Mouse (Mus musculus): ENCODE data around the gene Fcna.

The Fcna gene

DNA sequence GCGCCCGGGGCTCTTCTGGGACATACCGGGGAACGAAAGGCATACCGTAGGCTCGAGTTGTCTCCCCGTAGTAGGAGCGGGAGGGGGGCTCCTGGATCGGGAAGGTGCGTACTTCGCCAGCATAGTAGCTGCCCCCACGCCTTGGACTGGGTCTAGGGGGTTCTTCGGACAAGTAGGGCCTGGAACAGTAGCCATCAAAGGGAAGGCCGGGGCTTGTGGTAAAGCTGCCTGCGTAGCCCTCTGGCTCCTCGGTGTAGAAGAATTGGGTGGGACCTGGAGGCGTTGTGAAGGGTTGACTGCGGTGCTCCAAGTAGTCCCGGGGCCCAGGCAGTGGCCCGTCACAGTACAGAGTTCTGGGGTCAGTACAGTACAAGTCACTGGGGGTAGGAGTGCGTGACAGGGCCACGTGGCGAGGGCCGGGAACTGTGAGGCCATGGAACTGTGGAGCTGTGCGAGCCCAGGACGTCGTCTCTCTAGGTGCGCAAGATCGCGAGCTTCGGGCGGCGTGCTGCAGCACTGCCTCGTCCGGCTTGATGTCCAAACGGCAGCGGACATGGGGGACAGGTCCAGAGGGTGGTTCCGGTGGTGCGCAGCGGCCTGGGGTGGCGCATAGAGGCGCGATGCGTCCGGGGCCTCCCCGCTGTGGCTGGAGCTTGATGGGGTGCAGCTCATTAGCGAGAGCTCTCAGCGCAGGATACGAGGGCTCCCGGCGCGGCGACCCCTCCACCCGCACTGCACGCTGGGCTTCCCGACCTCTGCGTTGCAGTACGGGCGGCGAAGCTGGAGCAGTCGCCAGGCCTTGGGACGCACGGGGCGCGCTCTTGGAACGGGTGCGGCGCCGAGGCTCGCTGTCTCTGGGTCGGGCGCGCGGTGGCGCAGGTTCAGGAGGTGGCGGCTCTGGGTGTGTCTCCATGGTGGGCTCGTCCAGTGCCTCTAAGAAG is 48.8 kb downstream of the Fcna start:
- DNase-seq (ENCODE audit: low read depth, low spot score): no peak

DNA sequence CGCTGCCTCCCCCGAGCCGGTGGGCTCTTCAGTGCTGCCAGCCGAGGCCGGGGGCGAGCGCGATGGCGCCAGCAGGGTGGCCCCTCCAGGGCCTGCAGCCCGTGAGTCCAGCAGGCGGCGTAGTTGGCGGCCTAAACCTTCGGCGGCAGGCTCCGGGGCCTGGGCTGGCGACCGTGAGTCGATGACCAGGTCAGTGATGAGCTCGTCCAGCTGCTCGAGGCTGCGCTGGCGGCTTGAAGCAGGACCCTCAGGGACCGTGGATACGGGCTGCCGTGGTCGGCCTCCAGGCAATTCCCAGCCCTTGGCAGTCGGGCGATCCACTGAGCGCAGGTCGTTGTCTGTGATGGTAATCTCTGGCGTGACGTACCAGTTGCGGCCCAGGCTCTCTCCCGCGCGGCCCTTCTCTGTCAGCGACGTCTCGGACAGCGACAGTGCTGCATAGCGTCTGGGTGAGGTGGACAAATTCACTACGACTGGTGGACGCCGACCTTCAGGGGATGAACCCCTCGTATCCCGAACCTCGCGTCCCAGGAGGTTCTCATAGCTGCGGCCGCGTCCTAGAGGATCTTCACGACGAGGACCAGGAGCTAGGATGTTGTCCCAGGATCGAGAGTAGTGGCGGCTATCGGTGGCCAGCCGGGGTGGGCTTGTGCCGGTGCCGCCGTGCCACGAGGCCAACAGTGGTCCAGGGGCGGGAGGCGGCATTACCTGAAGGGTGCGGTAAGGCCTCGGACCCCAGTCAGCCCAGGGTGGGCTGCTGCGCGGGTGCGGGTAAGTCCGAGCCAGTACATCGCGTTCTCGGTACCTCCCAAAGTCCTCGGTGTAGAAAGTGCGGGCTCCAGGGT is 49.7 kb downstream of the Fcna start:
- no peak for DNase-seq (ENCODE audit: low read depth, low spot score)

DNA sequence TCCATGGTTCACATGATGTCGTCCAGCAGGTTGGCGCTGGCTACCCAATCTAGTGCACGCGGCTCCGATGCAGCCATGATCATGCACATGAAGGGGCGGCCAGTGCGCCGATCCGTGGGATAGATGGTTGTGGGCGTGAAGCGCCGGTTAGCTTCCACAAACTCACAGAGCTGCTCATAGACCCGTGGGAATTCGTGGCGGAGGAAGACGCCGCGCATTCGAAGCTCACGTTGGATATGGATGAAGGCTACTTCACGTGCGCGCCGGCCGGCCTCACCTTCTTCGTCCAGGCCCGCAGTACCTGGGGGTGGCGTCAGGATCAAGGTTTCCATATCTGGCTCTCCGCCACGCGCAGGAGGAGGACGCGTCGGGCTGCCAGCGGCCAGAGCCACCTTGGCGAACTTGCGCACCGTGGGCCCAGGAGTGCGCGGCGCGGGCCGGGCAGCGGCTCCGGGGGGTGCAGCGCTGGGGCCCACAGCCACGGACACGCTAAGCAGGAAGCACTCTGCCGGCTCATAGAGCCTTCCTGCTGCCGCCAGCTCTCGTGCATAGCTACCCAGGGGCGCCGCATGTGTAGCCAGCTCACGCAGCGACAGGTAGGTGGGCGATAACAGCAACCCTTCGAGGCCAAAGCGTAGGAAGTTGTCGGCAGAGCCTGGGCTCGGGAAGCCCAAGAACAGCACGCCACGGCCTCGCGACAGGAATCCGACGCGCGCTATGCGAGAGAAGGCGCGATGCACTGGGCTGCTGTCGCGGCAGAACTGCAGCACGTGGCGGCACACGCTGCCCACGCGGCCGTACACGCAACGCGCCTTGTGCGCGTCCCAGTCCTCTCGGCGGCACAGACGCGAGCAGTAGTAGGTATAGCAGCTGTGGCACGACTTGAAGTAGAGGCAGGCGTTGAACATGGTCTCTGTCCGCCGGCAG is 50.6 kb downstream of the Fcna start:
- no peak for DNase-seq (ENCODE audit: low read depth, low spot score)

DNA sequence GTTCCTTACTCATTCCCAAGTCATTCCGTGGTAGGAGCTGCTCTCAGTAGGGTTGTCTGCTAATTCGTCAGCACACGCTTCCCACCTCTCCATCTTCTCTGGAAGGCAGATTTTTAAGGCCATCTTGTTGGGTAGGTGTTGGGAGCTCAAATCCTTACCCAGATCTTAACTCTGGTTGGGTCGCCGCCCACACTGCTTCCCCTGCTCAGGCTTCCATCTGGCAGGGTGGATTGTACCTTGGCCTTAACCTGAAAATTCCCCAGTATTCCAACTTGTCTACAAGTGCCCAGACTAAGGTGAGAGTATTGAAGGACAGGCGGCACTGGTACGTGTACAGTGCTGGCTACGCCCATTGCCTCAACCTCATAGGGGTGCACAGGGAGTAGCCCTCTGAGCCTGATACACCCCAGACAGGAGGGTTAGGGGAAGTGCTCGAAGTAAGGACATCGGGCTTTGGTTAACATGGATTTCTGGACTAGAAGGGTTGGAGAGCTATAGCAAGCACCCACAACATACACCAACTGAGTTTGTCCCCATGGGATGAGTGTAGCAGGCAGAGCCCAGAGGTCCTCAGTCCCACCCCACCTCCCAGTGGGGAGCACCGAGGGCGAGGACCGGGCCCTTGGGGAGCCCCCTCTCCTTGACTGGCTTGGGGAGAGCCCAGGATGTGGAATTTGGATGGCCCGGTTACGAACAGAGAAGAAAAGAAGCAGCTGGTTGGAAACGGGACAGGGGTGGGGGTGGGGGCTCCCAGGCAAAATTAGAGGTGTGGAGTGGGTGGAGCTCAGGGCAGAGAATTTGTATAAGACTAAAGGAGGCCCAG is 51.6 kb downstream of the Fcna start:
- DNase-seq (ENCODE audit: low read depth, low spot score): peak; percentile 71

DNA sequence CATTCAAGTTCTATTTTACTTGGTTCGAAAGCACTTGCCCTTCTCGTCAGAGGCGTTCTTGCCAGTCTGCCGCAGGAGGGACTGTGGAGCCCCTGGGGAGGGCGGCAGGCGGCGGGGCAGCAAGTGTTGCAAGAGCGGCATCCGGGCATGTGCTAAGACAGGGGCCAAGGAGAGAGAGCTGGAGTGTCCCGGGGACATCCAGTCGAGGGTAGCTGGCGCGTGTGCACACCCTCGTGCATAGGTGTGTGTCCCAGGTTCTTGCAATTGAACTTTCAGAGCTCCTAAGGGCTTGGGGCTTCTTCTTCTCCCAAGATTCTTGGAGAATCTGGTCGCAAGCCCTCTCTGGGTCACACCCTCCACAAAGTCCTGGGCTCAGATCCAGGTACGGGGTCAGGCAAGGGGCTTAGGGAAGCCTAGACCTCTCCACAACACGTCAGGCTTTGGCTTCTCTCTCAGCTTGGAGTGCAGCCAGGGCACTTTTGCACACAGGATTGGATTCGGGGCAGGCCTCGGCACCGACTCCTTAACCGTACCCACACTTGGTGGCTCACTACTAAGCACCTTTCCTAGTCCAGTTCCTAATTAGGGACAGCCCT is 52.3 kb downstream of the Fcna start:
- no peak for DNase-seq (ENCODE audit: low read depth, low spot score)
